Mouse (Mus musculus) adrenal gland, adult 2 months (tissue): ENCODE measurements around the gene Cnn1. TPM values are rescaled to one million over a fixed set of nuclear protein-coding genes. Genes with fewer than 3 reads are reported as not detected.
A peak's percentile ranks its signal among the peaks of the same experiment; 100 is the strongest.
"Not testable (repeated sequence)": the region's sequence is repeated elsewhere in the genome, so short reads cannot be mapped to it uniquely, and the experiment has no call there.

Source experiments
- DNase-seq: peaks from one replicate; pipeline ENCODE4 v3.0.0; 2021
- polyA plus RNA-seq: library from polyadenylated mRNA; depleted of rRNA; stranded (reverse); fragments of >200 nt; gene quantifications from 2 replicates; pipeline ENCODE4 v1.2.3, GENCODE M21; 2012
- total RNA-seq, 2 experiments: library from RNA; stranded (reverse); gene quantifications; 2 replicates each; pipeline ENCODE4 v1.2.3; 2021

Gene Cnn1
- total and polyA plus RNA-seq, 3 experiments, result 0.58 to 3.8 (median 1.1) TPM

- not testable (repeated sequence) for DNase-seq
Observed at GRCm38 (mm10) chr9:22075778-22076177, 23.2 kb upstream of the Cnn1 start.

DNA sequence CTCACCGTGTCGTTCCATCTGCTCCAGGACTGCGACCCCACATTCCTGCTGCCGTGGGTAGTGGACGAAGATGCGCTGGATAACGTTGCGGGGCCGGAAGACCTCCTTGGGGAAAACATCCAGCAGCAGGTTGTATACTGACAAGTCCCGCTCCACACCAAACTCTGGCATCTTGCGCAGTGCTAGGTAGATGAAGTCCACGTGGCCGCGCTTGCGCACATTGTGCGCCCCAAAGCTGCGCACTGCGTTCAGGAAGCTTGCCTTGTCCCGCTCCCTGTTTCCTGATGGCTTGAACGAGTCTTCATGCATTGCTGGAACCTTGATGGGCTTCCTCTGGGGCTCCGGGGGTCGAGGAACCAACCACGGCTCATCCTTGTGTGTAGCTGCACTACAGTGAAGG lies 22.8 kb upstream of the Cnn1 start:
- no peak for DNase-seq

DNA sequence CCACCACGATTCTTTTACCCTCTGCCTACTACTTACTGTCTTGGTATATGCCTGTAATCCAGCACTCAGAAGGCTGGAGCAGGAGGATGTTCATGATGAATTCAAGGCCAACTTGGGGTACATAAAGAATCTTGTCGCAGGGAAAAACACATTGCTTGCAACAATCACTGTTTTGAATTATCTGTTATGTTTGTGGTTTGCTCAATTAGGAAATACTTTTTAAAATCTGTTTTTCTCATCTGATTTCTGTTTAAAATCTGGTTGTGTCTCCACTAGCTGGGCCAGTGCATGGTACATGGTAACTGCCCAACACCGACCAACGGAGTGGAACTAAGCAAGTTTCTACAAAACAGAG lies 14.4 kb upstream of the Cnn1 start:
- no peak for DNase-seq

GRCm38 (mm10) chr9:22085022-22085834 lies 13.8 kb upstream of the Cnn1 start, which contains the start of gene Ecsit:
TSS of gene Ecsit (minus strand) at chr9:22085438.
- DNase-seq, result peak; percentile 96

DNA sequence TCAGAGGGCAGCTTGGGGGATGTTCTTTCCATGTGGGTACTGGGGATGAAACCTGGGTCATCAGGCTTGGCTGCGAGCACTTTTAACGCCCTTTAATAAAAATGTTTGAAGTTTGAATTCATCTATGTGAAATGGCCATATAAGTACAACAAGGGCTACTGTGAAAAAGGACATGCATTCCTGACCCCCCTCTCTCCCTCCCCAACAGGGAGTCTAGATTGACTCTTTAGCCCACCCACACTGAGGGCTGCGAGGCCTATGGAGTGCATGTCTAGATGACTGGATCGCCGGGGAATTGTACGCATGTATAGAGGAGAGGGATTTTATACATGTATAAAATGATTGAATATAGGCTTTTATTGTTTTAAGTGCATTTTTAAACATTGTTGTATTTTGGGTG lies 13.0 kb upstream of the Cnn1 start:
- DNase-seq, result no peak

DNA sequence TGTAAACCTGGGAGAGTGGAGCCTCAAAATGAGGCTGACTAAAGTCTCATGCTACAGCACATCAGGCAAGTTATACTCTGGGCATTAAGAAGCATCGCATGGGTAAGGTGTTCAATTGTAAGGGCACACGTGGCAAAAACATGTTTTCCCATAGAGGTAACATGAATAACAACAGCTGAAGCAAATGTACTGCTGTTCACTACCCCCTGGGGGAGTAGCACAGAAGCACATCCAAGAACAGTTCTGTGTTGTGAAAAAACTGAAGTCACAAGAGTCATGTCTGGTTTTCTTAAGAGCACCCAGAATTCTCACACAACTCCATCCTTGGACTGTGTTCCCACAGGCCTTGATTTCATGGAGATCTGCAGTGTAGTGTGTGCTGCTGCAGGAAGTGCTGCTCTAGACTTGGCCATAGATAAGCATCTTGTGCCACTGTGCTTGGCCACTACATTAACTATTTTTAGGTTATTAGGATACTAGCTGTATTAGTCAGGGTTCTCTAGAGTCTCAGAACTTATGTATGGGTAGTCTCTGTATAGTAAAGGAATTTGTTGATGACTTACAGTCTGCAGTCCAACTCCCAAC lies 11.9 kb upstream of the Cnn1 start:
- DNase-seq, result no peak

DNA sequence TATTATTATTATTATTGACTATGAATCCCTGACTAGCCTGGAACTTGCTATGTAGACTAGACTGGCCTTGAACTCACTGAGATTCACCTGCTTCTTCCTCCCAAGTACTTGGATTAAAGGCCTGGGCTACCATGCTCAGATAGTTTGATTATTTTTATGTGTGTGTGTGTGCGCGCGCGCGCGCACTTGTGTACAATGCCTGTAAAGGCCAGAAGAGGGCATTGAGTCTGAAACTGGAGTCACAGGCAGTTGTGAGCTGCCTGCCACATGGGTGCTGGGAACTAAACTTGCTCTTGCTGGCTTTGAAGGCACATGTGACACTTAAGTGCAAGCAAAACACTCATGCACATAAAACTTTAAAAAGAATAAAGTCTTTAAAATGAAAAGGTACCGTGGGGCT lies 9.7 kb upstream of the Cnn1 start:
- DNase-seq, result no peak

- DNase-seq, result peak; percentile 84
Observed at GRCm38 (mm10) chr9:22089986-22090385, 9.0 kb upstream of the Cnn1 start.

GRCm38 (mm10) chr9:22092746-22093145 lies 6.3 kb upstream of the Cnn1 start:
- no peak for DNase-seq

DNA sequence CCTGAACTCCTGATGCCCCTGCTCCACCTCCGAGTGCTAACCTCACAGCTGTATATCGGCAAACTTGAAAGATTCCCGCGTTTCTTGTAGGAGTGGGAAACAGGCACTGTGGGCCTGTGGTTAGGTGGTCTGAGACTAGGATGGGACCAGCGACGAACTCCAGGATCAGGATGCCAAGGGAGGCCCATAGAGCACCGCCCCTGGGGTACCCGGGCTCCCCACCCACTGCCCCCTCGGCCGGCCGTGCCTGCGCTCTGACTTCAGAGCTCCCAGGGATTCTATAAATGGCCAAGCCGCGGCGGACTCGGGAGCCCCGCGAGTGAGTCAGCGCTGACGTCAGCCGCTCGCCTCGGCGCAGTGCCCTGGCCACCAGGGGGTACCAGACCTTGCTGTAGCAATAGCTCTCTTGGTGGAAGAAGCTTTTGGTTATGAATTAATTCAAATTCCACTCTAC lies 3.1 kb upstream of the Cnn1 start:
- DNase-seq, result peak; percentile 93

DNA sequence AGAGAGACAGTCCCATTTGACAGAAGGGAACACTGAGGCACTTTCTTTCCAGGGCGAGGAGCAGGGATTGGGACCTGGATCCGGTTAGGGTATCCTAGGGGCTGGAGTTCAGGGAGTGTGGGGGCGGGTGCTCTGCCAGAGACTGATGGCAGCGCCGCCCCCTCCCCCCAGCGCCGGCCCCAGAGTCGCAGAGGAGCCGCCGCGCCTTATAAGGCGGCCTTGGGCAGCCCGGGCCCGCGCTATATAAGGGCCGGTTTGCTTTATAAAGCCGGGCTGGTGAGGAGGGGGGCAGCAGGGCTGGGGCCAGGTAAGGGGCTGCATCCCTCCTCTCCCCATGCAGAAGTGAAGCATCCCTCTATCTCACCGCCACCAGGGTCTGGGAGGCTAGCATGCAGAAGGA lies 906 bp downstream of the Cnn1 start:
- no peak for DNase-seq

DNA sequence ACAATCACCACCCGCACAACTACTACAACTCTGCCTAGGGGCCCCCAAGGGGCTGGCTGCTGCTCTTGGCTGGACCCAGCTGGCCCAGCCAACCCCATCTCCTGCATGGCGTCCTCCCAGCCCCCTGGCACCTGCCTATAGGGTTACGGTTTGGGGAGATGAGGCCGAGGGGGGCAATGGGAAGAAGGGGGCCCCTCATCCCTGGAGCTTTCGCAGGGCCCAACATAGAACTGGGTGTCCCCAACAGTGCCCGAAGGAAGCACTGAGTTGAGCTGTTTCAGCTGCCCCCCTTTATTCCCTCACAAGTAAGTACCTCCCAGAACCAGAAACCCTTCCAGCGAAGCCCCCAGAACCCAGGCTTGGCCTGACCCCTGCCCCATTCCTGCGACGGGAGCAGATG lies 9.2 kb downstream of the Cnn1 start:
- no peak for DNase-seq

- no peak for DNase-seq
Observed at GRCm38 (mm10) chr9:22115635-22116034, 16.6 kb downstream of the Cnn1 start.

DNA sequence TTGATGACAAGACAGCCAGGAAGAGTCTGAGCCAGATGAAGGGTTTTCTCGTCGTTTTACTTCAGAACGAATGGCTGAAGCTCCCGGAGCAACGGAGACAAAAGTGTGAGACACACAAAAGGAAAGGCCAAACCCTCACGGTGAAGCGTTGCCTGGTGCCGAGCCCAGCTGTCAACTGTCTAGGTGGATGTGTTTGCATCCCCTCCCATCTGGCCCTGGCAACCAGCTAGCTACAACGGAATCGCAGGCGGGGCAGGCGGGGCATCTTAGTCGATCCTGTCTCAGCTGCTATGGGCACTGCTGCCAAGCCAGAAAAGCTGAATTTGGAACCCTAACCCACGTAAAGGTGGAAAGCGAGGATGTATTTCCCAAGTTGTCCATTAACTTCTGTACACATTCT lies 17.1 kb downstream of the Cnn1 start:
- DNase-seq, result no peak

GRCm38 (mm10) chr9:22116740-22117426 lies 17.9 kb downstream of the Cnn1 start, which contains the start of gene Elof1:
TSS of gene Elof1 (minus strand) at chr9:22117172.
- DNase-seq, result peak; percentile 95

DNA sequence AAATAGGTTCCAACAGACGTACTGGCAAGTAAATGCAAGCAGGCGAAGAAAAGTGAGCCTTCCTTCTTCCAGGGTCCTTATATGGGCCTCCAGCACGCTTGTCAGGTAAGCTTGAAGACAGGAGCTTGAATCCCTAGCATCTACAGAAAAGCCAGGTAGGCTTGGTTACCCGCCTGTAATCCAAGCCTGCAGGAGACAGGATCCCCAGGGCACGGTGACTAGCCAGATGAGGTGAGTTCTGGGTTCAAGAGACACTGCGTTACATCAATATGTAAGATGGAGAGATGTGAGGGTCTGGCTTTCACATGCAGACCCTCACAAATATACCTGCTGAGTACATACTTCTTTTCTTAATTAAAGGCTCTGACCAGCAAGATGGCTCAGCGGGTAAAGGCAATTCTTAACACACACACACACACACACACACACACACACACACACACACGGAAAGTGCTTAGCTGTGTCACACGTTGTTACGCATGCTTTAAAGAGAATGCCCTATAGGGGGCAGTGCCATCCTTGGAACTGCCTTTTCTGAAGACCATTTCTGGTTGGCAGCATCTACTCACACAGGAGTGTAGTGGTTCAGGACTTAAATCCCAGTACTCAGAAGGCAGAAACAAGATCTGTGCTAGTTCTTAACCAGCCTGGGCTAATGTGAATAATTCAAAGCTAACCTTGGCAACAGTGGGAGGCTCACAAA lies 18.9 kb downstream of the Cnn1 start:
- peak; percentile 57 for DNase-seq

DNA sequence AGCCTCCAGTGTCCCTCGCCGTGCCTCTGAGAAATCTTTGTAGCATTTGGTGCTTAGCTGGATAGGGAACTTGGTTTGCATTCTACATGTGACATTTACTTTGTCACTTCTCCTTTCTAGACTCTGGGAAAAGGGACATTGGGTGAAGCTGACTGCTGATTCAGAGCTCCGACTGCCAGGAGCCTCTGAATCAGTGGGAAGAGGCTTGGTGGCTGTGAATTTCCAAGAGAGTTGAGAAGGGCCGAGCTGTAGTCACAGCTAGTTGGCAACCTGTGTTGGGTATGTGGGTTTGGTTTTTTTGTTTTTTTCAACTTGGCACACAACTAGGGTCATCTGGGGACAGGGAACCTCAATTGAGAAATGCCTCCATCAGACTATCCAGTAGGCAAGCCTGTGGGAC lies 20.5 kb downstream of the Cnn1 start:
- DNase-seq, result peak; percentile 62

DNA sequence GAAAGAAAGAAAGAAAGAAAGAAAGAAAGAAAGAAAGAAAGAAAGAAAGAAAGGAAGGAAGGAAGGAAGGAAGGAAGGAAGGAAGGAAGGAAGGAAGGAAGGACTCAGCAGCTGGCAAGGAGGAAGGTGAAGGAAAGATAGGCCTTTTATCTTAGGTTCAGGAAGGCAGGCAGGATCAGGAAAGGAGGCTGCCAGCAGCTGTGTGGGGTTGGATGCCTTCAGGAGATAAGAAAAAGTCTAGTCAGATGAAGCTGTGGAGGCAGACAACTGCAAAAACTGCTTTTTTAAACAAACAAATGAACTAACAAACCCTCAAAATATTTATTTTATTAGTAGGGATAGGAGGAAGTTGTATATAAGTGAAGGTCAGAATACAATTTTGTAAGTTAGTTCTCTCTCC lies 22.5 kb downstream of the Cnn1 start:
- no peak for DNase-seq

DNA sequence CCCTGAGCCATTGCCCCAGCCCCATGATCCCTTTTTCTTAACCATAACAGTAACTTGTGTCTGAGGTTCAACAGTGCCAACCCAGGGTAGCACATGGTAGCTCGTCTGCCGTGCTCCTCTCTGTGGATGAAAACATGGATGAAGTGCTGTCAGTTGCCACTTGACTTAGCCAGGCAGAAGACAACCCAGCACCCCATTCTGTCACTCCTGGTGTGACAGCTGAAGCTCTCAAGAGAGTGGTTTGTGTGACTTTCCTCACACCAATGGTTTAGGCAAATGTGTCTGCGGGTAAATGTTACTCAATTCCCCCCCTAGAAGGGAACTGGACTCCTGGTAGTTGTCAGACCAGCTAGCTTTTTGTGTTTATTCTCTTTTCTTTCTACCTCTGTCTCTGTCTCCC lies 23.0 kb downstream of the Cnn1 start:
- DNase-seq, result no peak

DNA sequence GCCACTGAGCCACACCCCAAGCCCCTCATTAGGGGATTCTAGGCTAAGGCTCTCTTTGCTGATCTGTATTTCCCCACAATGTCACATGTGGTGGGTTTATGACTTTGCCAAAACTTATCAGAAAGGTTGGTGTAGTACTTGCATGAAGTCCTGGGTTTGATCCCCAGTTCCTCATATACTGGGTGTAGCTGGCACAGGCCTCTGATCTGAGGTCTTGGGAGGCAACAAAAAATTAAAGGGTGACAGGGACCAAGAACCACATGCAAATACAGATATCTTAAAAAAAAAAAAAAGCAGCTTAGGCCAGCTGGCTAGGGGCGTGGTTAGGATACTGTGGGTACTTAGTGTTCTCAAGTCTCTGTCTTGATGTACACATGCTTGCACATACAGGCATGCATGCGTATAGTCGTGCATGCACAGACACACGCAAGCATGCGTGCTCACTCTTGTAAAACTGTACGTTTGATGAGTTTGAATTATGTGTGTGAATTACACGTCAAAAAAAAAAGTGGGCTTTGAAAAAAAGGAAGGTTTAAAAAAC lies 24.1 kb downstream of the Cnn1 start:
- no peak for DNase-seq

- DNase-seq, result no peak
Observed at GRCm38 (mm10) chr9:22124169-22124568, 25.2 kb downstream of the Cnn1 start.
